Mouse (Mus musculus) brain, embryonic 14.5 days (tissue): ENCODE measurements around the gene Ctnnd2.

Experiments
- CTCF ChIP-seq: fragments of 200-500 bp; IDR thresholded peaks from 2 replicates; pipeline ENCODE4 v1.5.1; 2012; ENCODE audit warnings: inconsistent platforms, mild to moderate bottlenecking, moderate library complexity, borderline replicate concordance; ENCODE audit not compliant: insufficient read depth, insufficient read length; ENCODE audit errors: extremely low read depth
- POLR2A ChIP-seq: fragments of 200-500 bp; IDR thresholded peaks from 2 replicates; pipeline ENCODE4 v1.6.1; 2012; ENCODE audit warnings: mild to moderate bottlenecking, inconsistent platforms, borderline replicate concordance; ENCODE audit not compliant: poor library complexity, insufficient read depth, insufficient read length, severe bottlenecking; ENCODE audit errors: extremely low read depth

- no peak for TF ChIP-seq CTCF
- TF ChIP-seq POLR2A, result no peak
Observed at GRCm38 (mm10) chr15:30345754-30346153, 173.4 kb downstream of the Ctnnd2 start.
